Mouse (Mus musculus): ENCODE results near the gene Spock1. TPM values are rescaled to one million over a fixed set of nuclear protein-coding genes. Genes with fewer than 3 reads are reported as not detected.
"Not testable (repeated sequence)": the region's sequence is repeated elsewhere in the genome, so short reads cannot be mapped to it uniquely, and the experiment has no call there.

Gene Spock1
- total RNA-seq, 1 experiment from 2014 or later, result not detected

DNA sequence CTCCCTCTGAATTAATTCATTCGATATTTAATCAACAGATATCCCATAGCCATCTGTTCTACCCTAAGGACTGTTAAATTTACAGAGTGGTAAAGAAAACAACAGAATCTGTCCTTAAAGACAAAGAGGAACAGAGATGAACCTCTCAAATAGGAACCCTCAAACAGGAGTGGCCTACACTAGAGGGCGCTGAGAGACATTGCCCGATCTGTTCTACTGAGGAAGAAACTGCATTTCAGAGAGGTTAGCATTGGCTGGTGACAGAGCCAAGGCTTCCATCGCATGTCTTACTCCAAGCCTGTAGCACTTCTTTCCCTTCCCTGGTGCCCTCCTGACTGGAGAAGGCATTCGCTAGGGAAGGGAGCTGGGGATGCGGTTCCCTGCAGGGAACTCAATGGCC is 431.4 kb downstream of the Spock1 start:
- no peak for ATAC-seq (ENCODE audit: extremely low read depth, insufficient number of reproducible peaks, low FRiP score, poor library complexity, severe bottlenecking)

DNA sequence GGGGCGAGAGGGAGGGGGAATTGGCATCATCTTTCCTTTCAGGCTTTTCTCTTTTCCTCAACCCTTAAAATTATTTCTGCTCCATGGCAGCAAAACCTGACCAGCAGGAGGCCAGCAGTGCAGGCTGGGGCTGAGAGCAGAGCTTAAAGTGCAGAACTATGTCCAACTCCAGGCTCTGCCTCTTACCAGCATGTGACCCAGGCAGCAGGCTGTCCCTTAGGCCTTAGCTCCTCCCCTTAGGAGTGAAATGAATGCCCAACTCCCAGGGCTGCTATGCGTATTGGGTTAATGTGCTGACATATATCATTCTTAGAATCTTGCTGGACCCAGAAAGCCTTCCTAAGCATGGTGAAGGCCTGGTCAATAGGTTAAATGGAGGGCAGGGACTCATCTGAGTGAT is 434.1 kb downstream of the Spock1 start:
- no peak for ATAC-seq (ENCODE audit: extremely low read depth, insufficient number of reproducible peaks, low FRiP score, poor library complexity, severe bottlenecking)

DNA sequence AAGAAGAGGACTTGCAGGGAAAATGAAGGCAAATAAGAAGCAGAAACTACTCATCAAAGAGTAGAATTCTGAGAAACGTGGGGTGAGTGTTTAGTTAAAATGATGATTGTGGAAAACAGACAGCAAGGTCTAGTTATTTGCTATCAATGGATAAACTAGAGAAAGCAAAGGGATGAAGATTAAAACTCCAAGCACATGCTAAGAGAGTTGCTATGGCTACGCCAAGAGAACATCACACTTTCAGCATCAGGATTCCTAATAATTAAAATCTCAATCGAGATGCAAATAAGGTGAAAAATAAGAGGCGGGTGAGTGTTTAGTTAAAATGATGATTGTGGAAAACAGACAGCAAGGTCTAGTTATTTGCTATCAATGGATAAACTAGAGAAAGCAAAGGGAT is 437.2 kb downstream of the Spock1 start:
- not testable (repeated sequence) for ATAC-seq (ENCODE audit: extremely low read depth, insufficient number of reproducible peaks, low FRiP score, poor library complexity, severe bottlenecking)

DNA sequence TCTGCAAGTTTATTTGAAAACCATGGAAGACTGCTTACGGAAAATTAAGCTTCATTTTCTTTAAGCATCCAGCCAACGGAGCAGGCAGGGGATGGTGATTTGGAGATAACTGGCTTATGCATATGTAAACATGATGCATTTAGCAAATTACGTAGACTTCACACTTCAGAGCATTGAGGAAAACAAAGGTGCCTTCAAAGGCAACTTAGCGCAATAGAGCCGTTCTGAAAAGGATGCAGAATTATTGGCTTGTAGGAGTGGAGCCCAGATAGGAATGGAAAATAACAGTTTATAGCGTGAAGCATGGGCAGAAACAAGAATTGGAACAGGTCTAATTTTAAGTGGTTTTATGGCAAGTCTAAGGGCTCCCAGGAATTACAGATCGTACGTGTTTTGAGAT is 448.2 kb downstream of the Spock1 start:
- no peak for ATAC-seq (ENCODE audit: extremely low read depth, insufficient number of reproducible peaks, low FRiP score, poor library complexity, severe bottlenecking)

DNA sequence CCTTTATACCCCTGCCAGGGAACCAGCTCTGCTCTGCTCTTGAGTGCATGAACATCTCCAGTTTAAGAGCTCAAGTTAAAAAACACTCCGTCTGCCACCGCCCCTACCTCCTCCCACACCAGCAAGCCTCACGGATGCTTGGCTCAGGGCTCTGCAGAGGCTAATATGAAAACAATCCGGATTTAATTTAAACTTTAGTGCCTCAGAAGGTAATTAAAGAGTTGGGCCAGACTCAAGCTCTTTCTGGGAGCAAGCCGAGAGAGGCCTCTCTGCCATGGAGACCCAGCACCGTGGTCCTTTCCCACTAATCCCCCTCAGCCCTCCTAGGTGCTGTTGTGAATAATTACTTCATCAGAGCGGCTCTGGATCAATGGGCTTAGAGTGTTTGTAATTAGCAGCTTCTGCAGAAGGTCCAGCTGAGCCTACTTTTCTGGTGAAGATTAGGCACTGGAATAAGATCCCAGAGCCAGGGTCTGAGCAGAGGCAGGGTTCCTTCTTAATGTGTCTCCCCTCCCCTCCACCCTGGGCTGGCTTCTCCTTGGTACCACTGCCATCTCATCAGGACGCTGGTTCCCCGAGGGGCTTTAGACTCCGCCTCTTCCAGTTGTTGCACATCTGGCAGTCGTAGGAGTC is 457.8 kb downstream of the Spock1 start:
- no peak for ATAC-seq (ENCODE audit: extremely low read depth, insufficient number of reproducible peaks, low FRiP score, poor library complexity, severe bottlenecking)

DNA sequence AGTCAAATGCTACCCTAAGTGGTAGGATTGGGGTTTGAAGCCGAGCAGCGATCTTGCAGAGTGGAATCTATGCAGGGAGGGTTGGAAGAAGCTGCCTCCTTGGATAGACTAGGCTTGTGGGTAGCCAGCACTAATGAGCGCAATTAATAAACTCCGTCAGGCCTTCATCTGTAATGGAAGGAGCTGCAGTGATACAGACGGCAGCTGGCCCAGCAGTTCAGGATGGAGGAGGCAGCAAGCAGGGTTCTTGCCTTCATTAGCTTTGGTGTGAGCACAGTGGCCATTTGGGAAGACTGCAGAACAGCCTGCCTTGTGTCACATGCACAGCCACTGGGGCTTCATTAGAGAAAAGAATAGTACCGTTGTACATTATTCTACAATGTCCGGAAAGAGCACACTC is 459.2 kb downstream of the Spock1 start:
- no peak for ATAC-seq (ENCODE audit: extremely low read depth, insufficient number of reproducible peaks, low FRiP score, poor library complexity, severe bottlenecking)

DNA sequence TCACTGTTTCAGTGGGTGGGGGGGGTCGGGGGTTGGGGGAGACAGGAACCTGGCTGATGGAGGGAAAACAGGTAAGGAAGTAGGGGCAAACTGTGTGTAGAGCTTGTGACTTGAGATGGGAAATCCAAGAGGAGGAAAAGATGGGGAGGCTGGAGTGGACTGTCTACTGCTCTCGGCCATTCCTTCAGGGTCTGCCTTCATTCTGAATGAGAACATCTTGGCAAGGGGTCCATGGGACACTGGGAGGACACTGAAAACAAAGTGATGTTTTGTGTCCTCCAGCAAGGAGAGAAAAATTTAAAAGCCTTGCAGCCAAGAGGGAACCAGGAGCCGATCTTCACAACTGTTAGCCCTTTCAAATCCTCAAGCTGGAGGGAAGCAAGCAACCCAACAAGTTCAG is 463.2 kb downstream of the Spock1 start:
- ATAC-seq (ENCODE audit: extremely low read depth, insufficient number of reproducible peaks, low FRiP score, poor library complexity, severe bottlenecking), result no peak

DNA sequence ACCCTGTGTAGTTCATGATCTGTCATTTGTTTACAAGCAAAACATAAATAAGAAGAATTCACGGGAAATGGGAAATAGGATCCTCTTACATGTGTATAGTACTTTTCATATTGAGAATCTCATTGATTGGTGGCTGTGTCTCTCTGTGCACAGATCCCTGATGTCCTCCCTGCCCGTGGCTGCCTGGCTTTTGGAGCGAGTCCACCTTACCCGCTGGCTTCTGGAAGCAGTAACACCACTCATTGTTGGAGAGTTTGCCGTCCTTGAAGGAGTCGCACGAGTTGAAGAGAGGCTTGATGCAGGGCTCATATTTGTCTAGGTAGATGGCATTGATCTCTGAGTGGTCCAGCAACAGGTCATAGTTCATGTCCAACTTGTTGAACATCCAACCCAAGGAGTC is 468.0 kb downstream of the Spock1 start:
- no peak for ATAC-seq (ENCODE audit: extremely low read depth, insufficient number of reproducible peaks, low FRiP score, poor library complexity, severe bottlenecking)

DNA sequence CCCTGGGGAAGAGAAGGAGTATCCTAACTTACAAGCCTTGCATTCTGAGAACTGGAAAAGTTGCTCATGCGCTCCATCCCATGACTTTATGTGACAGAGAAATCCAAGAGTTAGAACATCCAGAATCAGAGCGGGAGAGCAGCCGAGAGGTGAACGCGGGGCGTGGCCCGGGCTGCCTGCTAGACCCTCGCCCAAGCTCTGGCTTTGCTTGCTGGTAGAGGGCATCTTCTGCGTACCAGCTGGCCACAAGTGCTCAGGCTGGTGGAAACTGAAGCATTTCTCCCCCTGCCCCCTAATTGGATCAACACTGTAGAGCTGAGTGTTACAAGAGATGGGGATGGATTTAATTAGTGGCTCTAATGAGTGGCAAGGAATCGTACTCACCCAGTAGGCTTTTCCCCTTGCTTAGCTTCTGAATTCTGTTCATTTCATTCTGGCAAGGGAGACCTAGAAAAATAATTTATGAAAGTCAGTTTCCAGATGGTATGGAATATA is 472.4 kb downstream of the Spock1 start:
- no peak for ATAC-seq (ENCODE audit: extremely low read depth, insufficient number of reproducible peaks, low FRiP score, poor library complexity, severe bottlenecking)

DNA sequence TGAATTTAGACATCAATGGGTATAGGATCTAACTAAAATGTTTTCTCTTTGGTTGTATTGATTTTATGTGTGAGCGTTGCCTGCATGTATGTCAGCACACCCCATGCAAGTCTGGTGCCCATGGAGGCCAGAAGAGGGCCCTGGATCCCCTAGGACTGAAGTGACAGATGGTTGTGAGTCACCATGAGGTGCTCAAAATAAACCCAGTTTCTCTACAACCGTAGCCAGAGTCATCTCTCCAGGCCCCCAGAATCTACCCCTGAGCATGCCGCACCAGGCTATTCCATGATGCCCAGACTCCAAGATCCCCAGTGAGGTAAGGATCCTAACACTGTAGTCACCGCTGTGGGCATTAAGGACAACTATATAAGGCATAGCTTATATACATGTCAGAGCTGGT is 474.3 kb downstream of the Spock1 start:
- no peak for ATAC-seq (ENCODE audit: extremely low read depth, insufficient number of reproducible peaks, low FRiP score, poor library complexity, severe bottlenecking)

DNA sequence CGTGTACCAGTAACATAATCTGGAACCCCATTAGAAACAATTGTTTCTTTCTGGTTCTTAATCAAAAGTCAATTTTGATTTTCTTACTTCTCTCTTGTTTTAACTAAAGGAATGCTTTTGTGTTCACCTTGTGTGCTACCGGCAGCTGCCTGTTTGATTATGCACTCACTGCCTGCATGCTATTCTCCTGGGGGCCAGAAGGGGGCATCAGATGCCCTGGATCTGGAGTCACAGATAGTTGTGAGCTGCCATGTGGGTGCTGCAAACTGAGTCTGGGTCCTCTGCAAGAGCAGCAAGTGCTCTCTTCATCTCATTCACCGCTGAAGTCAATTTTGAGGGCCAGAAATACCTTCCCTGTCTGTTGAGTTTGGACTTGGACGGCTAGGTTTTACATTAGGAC is 476.3 kb downstream of the Spock1 start:
- no peak for ATAC-seq (ENCODE audit: extremely low read depth, insufficient number of reproducible peaks, low FRiP score, poor library complexity, severe bottlenecking)

DNA sequence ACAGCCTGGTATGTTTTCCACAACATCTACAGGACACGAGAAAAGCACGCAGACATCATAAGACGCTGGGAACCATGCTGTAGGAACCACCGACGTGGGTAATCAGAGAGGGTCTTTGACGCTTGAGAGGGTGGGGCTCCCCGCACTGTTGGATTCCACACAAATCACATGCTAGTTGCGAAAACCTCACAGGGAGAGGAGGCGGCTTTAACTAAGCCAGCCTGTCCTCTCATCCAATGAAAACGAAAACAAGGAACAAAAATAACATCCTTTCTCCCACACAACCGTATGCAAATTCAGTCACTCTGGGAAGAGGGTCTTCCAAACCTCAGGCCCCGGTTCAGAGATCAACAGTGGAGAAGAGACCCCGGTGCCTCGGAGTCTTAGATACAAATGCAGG is 479.3 kb downstream of the Spock1 start:
- no peak for ATAC-seq (ENCODE audit: extremely low read depth, insufficient number of reproducible peaks, low FRiP score, poor library complexity, severe bottlenecking)

DNA sequence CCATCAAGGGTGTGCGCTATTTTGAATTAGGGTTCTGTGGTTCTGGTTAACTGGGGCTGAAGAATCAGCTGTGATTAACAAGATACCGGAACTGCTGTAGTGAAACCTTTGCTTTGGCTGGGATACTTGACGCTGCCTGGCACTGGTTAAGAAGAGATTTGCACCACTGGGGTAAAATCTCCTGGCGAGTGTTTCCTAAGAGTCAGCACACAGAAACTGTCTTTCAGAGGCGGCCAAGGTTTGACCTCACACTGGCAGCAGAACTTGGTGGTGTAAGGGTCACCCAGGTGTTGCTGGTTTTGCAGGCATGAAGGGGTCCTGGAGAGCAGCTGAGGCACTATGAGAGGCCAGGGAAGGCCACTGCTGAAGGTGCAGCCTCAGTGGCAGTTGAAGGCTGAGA is 489.4 kb downstream of the Spock1 start:
- no peak for ATAC-seq (ENCODE audit: extremely low read depth, insufficient number of reproducible peaks, low FRiP score, poor library complexity, severe bottlenecking)

DNA sequence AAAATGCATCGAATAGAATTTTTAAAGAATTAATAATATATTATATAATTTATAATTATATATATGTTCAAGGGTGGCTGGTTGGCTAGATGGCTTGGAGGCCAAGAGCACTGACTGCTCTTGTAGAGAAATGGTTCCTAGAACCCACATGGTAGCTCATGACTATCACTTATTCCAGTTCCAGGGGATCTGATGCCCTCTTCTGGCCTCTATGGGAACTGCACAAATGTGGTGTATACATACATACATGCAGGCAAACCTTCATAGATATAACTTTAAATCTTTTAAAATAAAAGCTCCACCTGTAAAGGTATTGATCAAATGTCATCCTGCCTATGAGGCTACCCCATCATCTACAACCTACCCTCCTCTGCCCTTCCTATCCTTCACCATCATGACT is 493.4 kb downstream of the Spock1 start:
- no peak for ATAC-seq (ENCODE audit: extremely low read depth, insufficient number of reproducible peaks, low FRiP score, poor library complexity, severe bottlenecking)

DNA sequence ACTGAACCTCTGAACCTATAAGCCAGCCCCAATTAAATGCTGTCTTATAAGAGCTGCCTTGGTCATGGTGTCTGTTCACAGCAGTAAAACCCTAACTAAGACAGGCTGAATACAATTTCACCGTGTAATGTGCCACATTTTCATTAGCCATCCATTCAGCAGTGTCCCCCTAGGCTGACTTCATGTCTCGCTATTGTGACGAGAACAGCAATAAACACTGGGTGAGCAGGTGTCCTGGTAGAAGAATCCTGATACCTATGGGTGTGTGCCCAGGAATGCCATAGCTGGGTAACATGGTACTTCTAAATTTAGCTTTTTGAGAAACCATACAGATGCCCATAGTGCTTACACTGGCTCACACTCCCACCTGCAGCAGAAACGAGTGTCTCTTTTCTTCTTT is 500.5 kb downstream of the Spock1 start:
- no peak for ATAC-seq (ENCODE audit: extremely low read depth, insufficient number of reproducible peaks, low FRiP score, poor library complexity, severe bottlenecking)

DNA sequence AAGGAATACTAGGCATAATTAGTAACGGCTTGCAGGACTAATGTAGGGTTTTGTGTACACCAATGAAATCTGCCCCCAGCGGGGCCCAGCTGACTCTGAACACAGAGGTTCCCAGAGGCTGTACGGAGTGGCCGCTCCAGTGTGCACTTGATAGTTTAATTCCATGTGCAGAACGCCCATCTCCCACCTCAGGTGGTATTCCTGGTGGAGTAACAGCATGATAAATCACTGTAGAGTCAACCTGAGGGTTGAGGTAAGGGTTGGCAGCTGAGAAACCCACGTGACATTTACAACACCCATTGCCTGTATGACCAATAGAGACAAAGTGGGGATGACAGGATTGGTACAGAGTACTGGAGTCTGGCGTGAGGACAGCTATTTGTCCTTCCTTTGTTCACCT is 505.7 kb downstream of the Spock1 start:
- ATAC-seq (ENCODE audit: extremely low read depth, insufficient number of reproducible peaks, low FRiP score, poor library complexity, severe bottlenecking), result no peak

DNA sequence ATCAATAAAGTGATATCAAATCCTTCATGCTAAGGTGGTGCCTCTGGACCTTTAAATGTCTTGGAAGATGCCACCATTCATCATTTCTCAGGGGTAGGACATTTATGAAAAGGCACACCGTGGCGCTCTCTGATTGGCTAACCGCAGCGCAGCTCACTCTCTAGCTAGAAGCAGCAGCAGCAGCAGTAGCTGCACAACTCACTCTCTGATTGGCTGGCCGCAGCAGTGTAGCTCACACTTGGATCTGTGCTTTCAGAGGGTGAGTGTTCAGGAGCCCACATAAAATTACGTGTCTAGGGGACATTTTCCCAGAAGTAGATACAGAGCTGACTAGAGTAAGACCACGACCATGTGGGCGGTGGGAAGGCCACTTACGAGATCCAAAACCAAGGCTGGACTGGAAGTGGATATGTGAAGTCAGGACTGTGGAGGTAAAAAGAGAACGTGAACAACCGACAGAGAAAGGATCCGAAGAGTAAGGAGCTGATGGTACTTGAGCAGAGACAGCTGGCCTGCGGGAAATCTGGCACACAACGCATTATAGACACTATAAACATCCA is 535.9 kb downstream of the Spock1 start:
- ATAC-seq (ENCODE audit: extremely low read depth, insufficient number of reproducible peaks, low FRiP score, poor library complexity, severe bottlenecking), result no peak

Data from neutrophil, adult 5-6 weeks (primary cell).